Mouse (Mus musculus): ENCODE results near the gene Tmbim6. TPM values are rescaled to one million over a fixed set of nuclear protein-coding genes. Genes with fewer than 3 reads are reported as not detected.
"Not testable (repeated sequence)": the region's sequence is repeated elsewhere in the genome, so short reads cannot be mapped to it uniquely, and the experiment has no call there.

Tmbim6 gene
- polyA plus RNA-seq, 1 experiment from 2014 or later = 317 TPM

DNA sequence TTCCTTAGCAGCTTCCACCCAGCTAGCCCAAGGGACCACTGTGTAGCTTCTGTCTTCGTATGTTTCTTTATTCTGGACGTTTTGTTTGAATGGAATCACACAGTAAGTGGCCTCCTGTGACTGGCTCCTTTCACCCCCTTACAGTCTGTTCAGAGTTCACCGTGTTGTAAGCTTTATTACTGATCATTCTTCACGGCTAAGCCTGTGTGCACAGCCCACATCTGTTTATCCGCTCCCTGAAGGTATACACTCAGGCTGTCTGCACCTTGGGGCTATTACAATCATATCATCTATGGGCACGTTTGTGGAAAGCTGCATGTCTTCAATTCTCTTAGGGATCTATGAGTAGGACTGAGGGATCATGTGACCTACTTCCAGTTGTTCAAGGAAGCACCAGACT is 52.9 kb downstream of the Tmbim6 start:
- WGBS = 54% methylated on average over 6 of the region's 6 CpGs
- H3K27ac ChIP-seq (ENCODE audit: low read length) = no peak overlapping the region
- no peak overlapping the region for H3K9ac ChIP-seq (replicated peaks; ENCODE audit: low read depth, low read length)
- no peaks in the 10 kb centered on the region for H3K27me3 ChIP-seq (ENCODE audit: control insufficient read depth, insufficient read depth, low read length)
- H3K4me2 ChIP-seq (replicated peaks; ENCODE audit: low read depth, low read length) = no peak overlapping the region
- no peaks in the 10 kb centered on the region for H3K9me3 ChIP-seq (ENCODE audit: control insufficient read depth, low read depth, low read length)
- no peak for ATAC-seq (ENCODE audit: insufficient number of reproducible peaks, insufficient read depth, low FRiP score, low read depth)
- peaks cover 25% of the 10 kb centered on the region for H3K4me1 ChIP-seq (ENCODE audit: control insufficient read depth, insufficient read depth, low read length)
- H3K4me3 ChIP-seq (ENCODE audit: low read depth, low read length) = no peak overlapping the region
- H3K36me3 ChIP-seq (ENCODE audit: control insufficient read depth, insufficient read depth, low read length) = no peaks in the 10 kb centered on the region

DNA sequence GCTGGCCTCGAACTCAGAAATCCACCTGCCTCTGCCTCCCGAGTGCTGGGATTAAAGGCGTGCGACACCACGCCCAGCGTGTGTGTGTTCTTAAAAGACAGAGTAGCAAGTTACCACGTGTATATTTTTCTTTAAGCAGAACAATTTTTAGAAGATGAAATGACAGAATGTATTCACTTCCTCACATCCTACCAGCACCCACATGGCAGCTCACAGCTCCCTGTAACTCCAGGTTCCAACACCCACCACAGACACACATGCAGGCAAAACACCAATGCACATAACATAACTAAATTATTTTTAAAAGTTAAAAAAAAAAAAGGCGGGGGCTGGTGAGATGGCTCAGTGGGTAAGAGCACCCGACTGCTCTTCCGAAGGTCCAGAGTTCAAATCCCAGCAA is 53.5 kb downstream of the Tmbim6 start:
- peaks cover 19% of the 10 kb centered on the region for H3K4me1 ChIP-seq (ENCODE audit: control insufficient read depth, insufficient read depth, low read length)
- H3K4me2 ChIP-seq (replicated peaks; ENCODE audit: low read depth, low read length); H3K27me3 ChIP-seq (ENCODE audit: control insufficient read depth, insufficient read depth, low read length); H3K9ac ChIP-seq (replicated peaks; ENCODE audit: low read depth, low read length); H3K4me3 ChIP-seq (ENCODE audit: low read depth, low read length); H3K9me3 ChIP-seq (ENCODE audit: control insufficient read depth, low read depth, low read length); H3K36me3 ChIP-seq (ENCODE audit: control insufficient read depth, insufficient read depth, low read length); ATAC-seq (ENCODE audit: insufficient number of reproducible peaks, insufficient read depth, low FRiP score, low read depth); H3K27ac ChIP-seq (ENCODE audit: low read length): not testable (repeated sequence)
- WGBS = 85% methylated on average over 10 of the region's 10 CpGs

DNA sequence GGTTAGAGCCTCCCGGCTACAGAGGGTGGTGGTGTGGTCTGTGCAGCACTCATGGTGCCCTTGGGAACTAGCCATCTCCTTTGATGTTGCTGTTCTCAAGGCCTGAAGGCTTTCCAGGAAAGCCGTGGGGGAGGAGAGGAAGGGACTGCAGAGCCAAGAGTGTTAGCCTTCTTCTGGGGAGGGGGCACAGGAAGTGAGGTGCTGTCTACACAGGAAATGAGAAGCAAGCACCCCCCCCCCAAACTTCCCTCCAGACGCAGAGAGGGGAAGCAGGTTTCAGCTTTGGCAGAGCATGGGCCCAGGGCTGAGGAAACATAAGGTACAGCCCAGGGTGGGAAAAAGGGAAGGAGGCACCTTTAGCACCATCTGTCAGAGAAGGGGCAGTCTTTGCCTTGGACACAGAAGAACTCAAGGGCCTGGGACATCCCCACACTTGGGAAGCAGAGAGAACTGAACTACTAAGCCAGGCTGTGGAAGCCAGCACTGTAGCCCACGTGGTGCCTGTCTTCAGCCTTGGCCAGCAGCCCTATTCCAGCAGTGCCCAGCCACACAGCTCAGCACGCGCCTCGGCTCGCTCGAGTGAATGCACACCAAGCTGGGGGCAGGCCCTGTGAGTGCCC is 56.6 kb downstream of the Tmbim6 start:
- ATAC-seq (ENCODE audit: insufficient number of reproducible peaks, insufficient read depth, low FRiP score, low read depth) = peak; percentile 57; the same call in 1 of the 2 replicates
- no peak overlapping the region for H3K4me2 ChIP-seq (replicated peaks; ENCODE audit: low read depth, low read length)
- no peak overlapping the region for H3K9ac ChIP-seq (replicated peaks; ENCODE audit: low read depth, low read length)
- H3K4me3 ChIP-seq (ENCODE audit: low read depth, low read length) = no peak overlapping the region
- H3K9me3 ChIP-seq (ENCODE audit: control insufficient read depth, low read depth, low read length) = no peaks in the 10 kb centered on the region
- 72% methylated on average over 9 of the region's 9 CpGs for WGBS
- peak overlapping the region; percentile 63; the same call in 1 of the 2 replicates for H3K27ac ChIP-seq (ENCODE audit: low read length)
- no peaks in the 10 kb centered on the region for H3K27me3 ChIP-seq (ENCODE audit: control insufficient read depth, insufficient read depth, low read length)
- peaks cover 11% of the 10 kb centered on the region for H3K4me1 ChIP-seq (ENCODE audit: control insufficient read depth, insufficient read depth, low read length)
- peaks cover 4% of the 10 kb centered on the region; the same call in 1 of the 2 replicates for H3K36me3 ChIP-seq (ENCODE audit: control insufficient read depth, insufficient read depth, low read length)

DNA sequence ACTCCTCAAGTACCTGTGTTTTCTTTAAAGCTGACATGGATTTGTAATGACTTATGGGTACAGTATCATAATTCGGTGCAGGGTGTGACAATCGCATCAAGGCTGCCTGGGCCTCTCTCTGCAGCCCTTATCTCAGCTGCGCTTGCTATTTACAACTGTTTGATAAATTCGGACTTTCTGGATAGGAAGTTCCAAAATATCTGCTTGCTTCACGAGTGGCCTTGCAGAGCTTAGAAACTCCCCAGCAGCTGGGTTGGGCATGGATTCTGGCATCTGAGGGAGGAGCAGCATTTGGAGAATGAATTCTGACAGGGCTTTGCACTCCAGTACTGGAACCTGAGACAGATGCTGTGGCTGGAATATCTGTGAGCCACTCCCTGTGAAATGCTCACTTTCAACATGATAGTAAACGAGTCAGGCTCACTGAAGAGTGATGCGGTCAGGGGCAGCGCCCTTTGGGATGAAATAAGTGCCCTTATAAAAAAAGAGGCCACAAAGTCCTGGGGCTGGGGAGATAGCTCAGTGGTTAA is 57.1 kb downstream of the Tmbim6 start:
- peak overlapping the region; percentile 63; the same call in 1 of the 2 replicates for H3K27ac ChIP-seq (ENCODE audit: low read length)
- peaks cover 14% of the 10 kb centered on the region for H3K4me1 ChIP-seq (ENCODE audit: control insufficient read depth, insufficient read depth, low read length)
- no peak overlapping the region for H3K4me3 ChIP-seq (ENCODE audit: low read depth, low read length)
- no peaks in the 10 kb centered on the region for H3K27me3 ChIP-seq (ENCODE audit: control insufficient read depth, insufficient read depth, low read length)
- peaks cover 4% of the 10 kb centered on the region; the same call in 1 of the 2 replicates for H3K36me3 ChIP-seq (ENCODE audit: control insufficient read depth, insufficient read depth, low read length)
- ATAC-seq (ENCODE audit: insufficient number of reproducible peaks, insufficient read depth, low FRiP score, low read depth) = no peak
- H3K4me2 ChIP-seq (replicated peaks; ENCODE audit: low read depth, low read length) = no peak overlapping the region
- no peaks in the 10 kb centered on the region for H3K9me3 ChIP-seq (ENCODE audit: control insufficient read depth, low read depth, low read length)
- H3K9ac ChIP-seq (replicated peaks; ENCODE audit: low read depth, low read length) = no peak overlapping the region
- WGBS = 60% methylated on average over 8 of the region's 8 CpGs

DNA sequence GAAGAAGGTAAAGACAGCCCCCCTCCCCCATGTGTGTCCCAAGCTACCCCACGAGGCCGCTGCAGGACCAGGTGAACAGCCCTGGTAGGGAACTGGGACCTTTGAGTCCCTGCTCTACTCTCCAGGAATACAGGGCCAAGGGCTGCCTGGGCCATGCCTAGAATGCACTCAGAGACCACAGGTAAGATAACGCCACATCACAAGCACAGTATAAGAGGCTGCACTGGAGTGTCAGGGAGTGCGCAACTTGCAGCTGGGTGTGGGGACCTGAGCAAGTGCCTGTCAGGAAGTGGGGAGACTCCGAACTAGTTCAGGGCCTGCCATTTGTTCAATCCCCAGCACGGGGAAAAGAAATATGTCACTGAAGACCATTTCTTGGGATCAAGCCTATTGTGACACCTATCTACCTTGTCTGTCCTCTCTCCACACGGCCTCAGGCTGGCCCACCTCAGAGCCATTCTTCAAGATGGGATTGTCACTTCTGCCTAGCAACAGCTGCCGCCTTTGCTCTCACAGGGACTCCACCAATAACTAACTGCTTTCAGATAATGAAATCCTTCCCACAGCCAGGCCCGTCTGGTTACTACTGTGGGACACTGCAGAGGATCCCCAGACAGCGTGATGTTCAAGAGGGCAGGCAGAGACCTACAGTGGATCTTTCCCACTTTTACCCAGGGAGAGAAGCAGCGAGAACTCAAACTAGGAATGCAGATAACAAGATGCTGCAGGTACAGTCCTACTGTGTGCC is 60.6 kb downstream of the Tmbim6 start:
- Histone ChIP-seq H3K4me2 (replicated peaks; ENCODE audit: low read depth, low read length) (no peak overlapping the region), H3K27ac (ENCODE audit: low read length) (no peak overlapping the region), H3K4me1 (ENCODE audit: control insufficient read depth, insufficient read depth, low read length) (peaks cover 33% of the 10 kb centered on the region), H3K9me3 (ENCODE audit: control insufficient read depth, low read depth, low read length) (no peaks in the 10 kb centered on the region), H3K9ac (replicated peaks; ENCODE audit: low read depth, low read length) (no peak overlapping the region), H3K27me3 (ENCODE audit: control insufficient read depth, insufficient read depth, low read length) (no peaks in the 10 kb centered on the region), H3K4me3 (ENCODE audit: low read depth, low read length) (no peak overlapping the region), H3K36me3 (ENCODE audit: control insufficient read depth, insufficient read depth, low read length) (peaks cover 4% of the 10 kb centered on the region; the same call in 1 of the 2 replicates)
- no peak for ATAC-seq (ENCODE audit: insufficient number of reproducible peaks, insufficient read depth, low FRiP score, low read depth)
- 66% methylated on average over 11 of the region's 11 CpGs for WGBS

DNA sequence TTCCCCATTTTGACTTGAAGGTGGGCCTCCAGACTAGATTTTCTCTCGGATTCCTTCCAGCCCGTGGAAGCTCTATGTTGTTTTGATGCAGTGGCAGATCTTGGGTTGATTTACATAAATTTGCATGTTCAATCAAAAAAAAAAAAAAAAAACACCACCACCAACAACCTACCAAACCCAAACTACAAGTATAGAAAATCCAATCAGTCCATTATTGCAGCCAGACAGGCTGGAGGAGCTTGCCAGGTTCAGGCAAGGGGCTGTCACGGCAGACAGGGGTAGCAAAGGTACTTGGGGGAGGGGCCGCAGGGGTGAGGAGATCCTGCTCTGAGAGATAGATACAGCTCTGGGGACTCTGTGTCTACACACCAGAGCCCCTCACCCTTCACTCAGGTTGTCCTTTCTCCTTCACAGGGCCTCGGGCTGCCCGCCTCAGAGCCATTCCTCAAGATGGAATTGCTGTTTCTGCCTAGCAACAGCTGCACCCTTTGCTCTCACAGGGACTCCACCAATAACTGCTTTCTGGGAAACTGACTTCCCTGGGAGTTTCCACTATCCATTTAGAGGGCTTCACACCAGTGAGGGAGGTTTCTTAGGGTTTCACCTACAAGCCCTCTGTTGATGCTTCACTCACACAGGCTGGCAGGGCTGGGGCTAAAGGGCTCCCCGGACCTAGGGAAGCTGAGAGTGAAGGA is 62.0 kb downstream of the Tmbim6 start:
- 82% methylated on average over 7 of the region's 7 CpGs for WGBS
- peaks cover 4% of the 10 kb centered on the region; the same call in 1 of the 2 replicates for H3K36me3 ChIP-seq (ENCODE audit: control insufficient read depth, insufficient read depth, low read length)
- no peak overlapping the region for H3K27ac ChIP-seq (ENCODE audit: low read length)
- ATAC-seq (ENCODE audit: insufficient number of reproducible peaks, insufficient read depth, low FRiP score, low read depth) = no peak
- peaks cover 29% of the 10 kb centered on the region for H3K4me1 ChIP-seq (ENCODE audit: control insufficient read depth, insufficient read depth, low read length)
- H3K4me3 ChIP-seq (ENCODE audit: low read depth, low read length) = no peak overlapping the region
- no peak overlapping the region for H3K9ac ChIP-seq (replicated peaks; ENCODE audit: low read depth, low read length)
- no peaks in the 10 kb centered on the region for H3K27me3 ChIP-seq (ENCODE audit: control insufficient read depth, insufficient read depth, low read length)
- no peaks in the 10 kb centered on the region for H3K9me3 ChIP-seq (ENCODE audit: control insufficient read depth, low read depth, low read length)
- H3K4me2 ChIP-seq (replicated peaks; ENCODE audit: low read depth, low read length) = no peak overlapping the region

DNA sequence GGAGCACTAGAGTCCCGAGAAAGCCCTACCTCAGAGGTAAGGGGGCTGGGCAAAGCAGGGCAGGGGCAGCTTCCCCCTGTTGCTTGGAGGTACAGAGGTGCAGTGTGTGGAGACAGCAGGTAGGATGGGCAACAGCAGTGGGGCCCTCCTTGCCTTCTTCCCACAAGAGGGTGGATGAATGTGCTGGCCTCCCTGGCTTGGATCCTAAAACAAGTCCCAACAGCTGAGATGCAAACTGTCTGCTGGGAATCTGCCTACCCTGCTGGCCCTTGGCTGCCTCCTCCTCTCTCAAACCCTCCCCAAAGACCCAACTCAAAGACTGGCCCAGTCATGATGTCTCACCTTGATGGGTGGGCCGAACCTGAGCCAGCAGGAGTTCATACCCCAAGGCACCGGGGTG is 62.7 kb downstream of the Tmbim6 start:
- Histone ChIP-seq H3K36me3 (ENCODE audit: control insufficient read depth, insufficient read depth, low read length) (peaks cover 4% of the 10 kb centered on the region; the same call in 1 of the 2 replicates), H3K27ac (ENCODE audit: low read length) (no peak overlapping the region), H3K4me3 (ENCODE audit: low read depth, low read length) (no peak overlapping the region), H3K9me3 (ENCODE audit: control insufficient read depth, low read depth, low read length) (no peaks in the 10 kb centered on the region), H3K4me2 (replicated peaks; ENCODE audit: low read depth, low read length) (peak overlapping the region; percentile 72; the same call in 1 of the 2 replicates), H3K27me3 (ENCODE audit: control insufficient read depth, insufficient read depth, low read length) (no peaks in the 10 kb centered on the region), H3K4me1 (ENCODE audit: control insufficient read depth, insufficient read depth, low read length) (peaks cover 29% of the 10 kb centered on the region), H3K9ac (replicated peaks; ENCODE audit: low read depth, low read length) (no peak overlapping the region)
- ATAC-seq (ENCODE audit: insufficient number of reproducible peaks, insufficient read depth, low FRiP score, low read depth) = no peak
- WGBS = 68% methylated on average over 3 of the region's 3 CpGs

DNA sequence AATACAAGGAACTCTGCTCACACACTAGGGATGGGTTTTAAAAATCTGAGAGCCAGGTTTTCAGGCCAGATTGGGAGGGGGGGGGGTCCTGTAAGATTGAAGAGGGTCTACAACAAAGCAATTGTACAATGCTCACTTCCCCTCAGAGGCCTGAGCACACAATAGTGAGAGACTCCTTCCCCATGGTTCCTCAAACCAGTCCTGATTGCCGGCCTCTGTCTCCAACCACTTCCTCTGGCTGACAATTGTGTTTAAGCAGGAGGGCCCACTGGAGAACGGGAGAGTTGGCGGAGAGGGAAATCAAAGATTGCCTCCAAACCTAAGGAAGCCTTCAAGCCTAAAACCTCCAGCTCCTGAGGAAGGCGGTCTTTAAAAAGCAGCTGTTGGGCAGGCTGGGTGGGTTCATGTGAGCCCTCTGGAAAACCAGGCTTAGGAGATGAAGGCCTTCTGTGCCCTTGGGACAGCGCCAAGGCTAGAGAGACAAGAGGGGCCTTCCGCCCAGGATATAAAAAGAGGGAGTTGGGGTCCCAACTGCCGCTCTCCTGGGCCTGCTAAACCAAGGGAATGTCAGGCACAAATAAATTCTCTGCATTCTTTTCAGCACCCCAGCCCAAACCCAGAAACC is 63.8 kb downstream of the Tmbim6 start:
- no peaks in the 10 kb centered on the region for H3K27me3 ChIP-seq (ENCODE audit: control insufficient read depth, insufficient read depth, low read length)
- H3K4me2 ChIP-seq (replicated peaks; ENCODE audit: low read depth, low read length) = peak overlapping the region; percentile 72
- H3K4me1 ChIP-seq (ENCODE audit: control insufficient read depth, insufficient read depth, low read length) = peaks cover 29% of the 10 kb centered on the region
- no peaks in the 10 kb centered on the region for H3K9me3 ChIP-seq (ENCODE audit: control insufficient read depth, low read depth, low read length)
- peaks cover 4% of the 10 kb centered on the region; the same call in 1 of the 2 replicates for H3K36me3 ChIP-seq (ENCODE audit: control insufficient read depth, insufficient read depth, low read length)
- H3K4me3 ChIP-seq (ENCODE audit: low read depth, low read length) = peak overlapping the region; percentile 84
- peak overlapping the region; percentile 93; the same call in 1 of the 2 replicates for H3K27ac ChIP-seq (ENCODE audit: low read length)
- no peak for ATAC-seq (ENCODE audit: insufficient number of reproducible peaks, insufficient read depth, low FRiP score, low read depth)
- 18% methylated on average over 7 of the region's 7 CpGs for WGBS
- peak overlapping the region; percentile 64 for H3K9ac ChIP-seq (replicated peaks; ENCODE audit: low read depth, low read length)

Data from stomach, embryonic 14.5 days (tissue).